Mouse (Mus musculus) frontal cortex, postnatal 10 days (tissue): Measurements from ENCODE around the gene Cd81.

Source experiments
- DNase-seq, 2 experiments: peaks; one replicate each; pipeline ENCODE4 v3.0.0; 2022; ENCODE audit warnings: low spot score in 2 of 2, mixed read lengths in 1 of 2

The Cd81 gene

GRCm38 (mm10) chr7:143020764-143021163 lies 31.8 kb upstream of the Cd81 start:
- DNase-seq = no peak

GRCm38 (mm10) chr7:143021356-143022164 lies 31.0 kb upstream of the Cd81 start:
- no peak for DNase-seq

GRCm38 (mm10) chr7:143023499-143023898 lies 29.0 kb upstream of the Cd81 start:
- no peak for DNase-seq

GRCm38 (mm10) chr7:143024293-143024692 lies 28.2 kb upstream of the Cd81 start:
- no peak for DNase-seq

GRCm38 (mm10) chr7:143025496-143025895 lies 27.0 kb upstream of the Cd81 start:
- no peak for DNase-seq

GRCm38 (mm10) chr7:143027196-143027595 lies 25.3 kb upstream of the Cd81 start:
- DNase-seq = no peak

- no peak for DNase-seq
Observed at GRCm38 (mm10) chr7:143031816-143032215, 20.7 kb upstream of the Cd81 start.

- DNase-seq = no peak
Observed at GRCm38 (mm10) chr7:143033581-143033980, 19.0 kb upstream of the Cd81 start.

GRCm38 (mm10) chr7:143034112-143034511 lies 18.4 kb upstream of the Cd81 start:
- DNase-seq = no peak

GRCm38 (mm10) chr7:143034519-143035450 lies 17.8 kb upstream of the Cd81 start:
- no peak for DNase-seq

- DNase-seq = no peak
Observed at GRCm38 (mm10) chr7:143036787-143037186, 15.8 kb upstream of the Cd81 start.

GRCm38 (mm10) chr7:143037306-143037705 lies 15.2 kb upstream of the Cd81 start:
- DNase-seq = no peak

- DNase-seq = no peak
Observed at GRCm38 (mm10) chr7:143038174-143038931, 14.2 kb upstream of the Cd81 start.

GRCm38 (mm10) chr7:143040561-143040960 lies 12.0 kb upstream of the Cd81 start:
- no peak for DNase-seq

GRCm38 (mm10) chr7:143041138-143041822 lies 11.3 kb upstream of the Cd81 start:
- DNase-seq = no peak

- DNase-seq = no peak
Observed at GRCm38 (mm10) chr7:143042089-143042488, 10.4 kb upstream of the Cd81 start.

GRCm38 (mm10) chr7:143042897-143043300 lies 9.6 kb upstream of the Cd81 start:
- no peak for DNase-seq

GRCm38 (mm10) chr7:143044049-143044825 lies 8.3 kb upstream of the Cd81 start:
- DNase-seq = no peak

- no peak for DNase-seq
Observed at GRCm38 (mm10) chr7:143044826-143045206, 7.7 kb upstream of the Cd81 start.

- DNase-seq = no peak
Observed at GRCm38 (mm10) chr7:143046358-143046757, 6.2 kb upstream of the Cd81 start.

GRCm38 (mm10) chr7:143049331-143049730 lies 3.2 kb upstream of the Cd81 start:
- no peak for DNase-seq
